Mouse (Mus musculus) lung, adult 2 months (tissue): Measurements from ENCODE around the gene Eva1b.

ENCODE experiments used
- CTCF ChIP-seq: fragments of 200-500 bp; IDR thresholded peaks from 2 replicates; pipeline ENCODE4 v1.5.1; 2011; ENCODE audit warnings: mild to moderate bottlenecking, low read length, control low read depth; ENCODE audit not compliant: insufficient read depth
- POLR2A ChIP-seq: fragments of 200-500 bp; IDR thresholded peaks from 2 replicates; pipeline ENCODE4 v1.6.1; 2011; ENCODE audit warnings: low read depth, mild to moderate bottlenecking, control low read depth, low read length, borderline replicate concordance; ENCODE audit errors: extremely low read depth

GRCm38 (mm10) chr4:126100764-126101163 lies 46.8 kb upstream of the Eva1b start:
- TF ChIP-seq POLR2A (no peak), CTCF (no peak)
